Mouse (Mus musculus) neural tube, embryonic 13.5 days (tissue): ENCODE measurements around the gene Ppfia4. TPM values are rescaled to one million over a fixed set of nuclear protein-coding genes. Genes with fewer than 3 reads are reported as not detected.
"Not testable (repeated sequence)": the region's sequence is repeated elsewhere in the genome, so short reads cannot be mapped to it uniquely, and the experiment has no call there.

ENCODE experiments used
- ATAC-seq: fragments of 200-750 bp; cut with Nextera tagmentation; 2 replicates; pipeline ENCODE4 v1.8.0; 2017; ENCODE audit warnings: low read depth, mild to moderate bottlenecking, moderate TSS enrichment, moderate library complexity
- H3K27ac ChIP-seq: fragments of 300-500 bp; sonication (generic); replicated peaks from 2 replicates; pipeline ENCODE4 v1.5.1; 2015; ENCODE audit warnings: moderate library complexity, mild to moderate bottlenecking, inconsistent platforms
- H3K27me3 ChIP-seq: fragments of 300-500 bp; sonication (generic); 2 replicates; pipeline ENCODE4 v1.6.1; 2015; ENCODE audit warnings: mild to moderate bottlenecking, inconsistent platforms
- H3K36me3 ChIP-seq: fragments of 300-500 bp; sonication (generic); 2 replicates; pipeline ENCODE4 v1.6.1; 2015; ENCODE audit warnings: mild to moderate bottlenecking, inconsistent platforms
- H3K4me1 ChIP-seq: fragments of 300-500 bp; sonication (generic); replicated peaks from 2 replicates; pipeline ENCODE4 v1.6.1; 2015; ENCODE audit warnings: inconsistent platforms
- H3K4me2 ChIP-seq: fragments of 300-500 bp; sonication (generic); 2 replicates; pipeline ENCODE4 v1.6.1; 2015; ENCODE audit warnings: inconsistent platforms, mild to moderate bottlenecking, moderate library complexity
- H3K4me3 ChIP-seq: fragments of 300-500 bp; sonication (generic); 2 replicates; pipeline ENCODE4 v1.5.1; 2015; ENCODE audit warnings: mild to moderate bottlenecking, inconsistent platforms
- H3K9ac ChIP-seq: fragments of 300-500 bp; sonication (generic); 2 replicates; pipeline ENCODE4 v1.6.1; 2015; ENCODE audit warnings: moderate library complexity, mild to moderate bottlenecking, inconsistent platforms
- H3K9me3 ChIP-seq: fragments of 300-500 bp; sonication (generic); 2 replicates; pipeline ENCODE4 v1.6.1; 2016; ENCODE audit warnings: inconsistent platforms
- WGBS: fragments of 180-500 bp; shearing (Covaris S2); methylation state at CpG from one replicate; pipeline ENCODE4 v1.1.7; 2015; 5-methylcytosine and 5-hydroxymethylcytosine counted together
- polyA plus RNA-seq: library from polyadenylated mRNA; unstranded; fragments of >200 nt; fragmentation: Nextera tagmentation; extraction: Ambion mirVana; gene quantifications from 2 replicates; pipeline ENCODE4 v1.2.1, GENCODE M21; 2015

Ppfia4 gene
- polyA plus RNA-seq, 1 experiment from 2014 or later, result 10.9 TPM

DNA sequence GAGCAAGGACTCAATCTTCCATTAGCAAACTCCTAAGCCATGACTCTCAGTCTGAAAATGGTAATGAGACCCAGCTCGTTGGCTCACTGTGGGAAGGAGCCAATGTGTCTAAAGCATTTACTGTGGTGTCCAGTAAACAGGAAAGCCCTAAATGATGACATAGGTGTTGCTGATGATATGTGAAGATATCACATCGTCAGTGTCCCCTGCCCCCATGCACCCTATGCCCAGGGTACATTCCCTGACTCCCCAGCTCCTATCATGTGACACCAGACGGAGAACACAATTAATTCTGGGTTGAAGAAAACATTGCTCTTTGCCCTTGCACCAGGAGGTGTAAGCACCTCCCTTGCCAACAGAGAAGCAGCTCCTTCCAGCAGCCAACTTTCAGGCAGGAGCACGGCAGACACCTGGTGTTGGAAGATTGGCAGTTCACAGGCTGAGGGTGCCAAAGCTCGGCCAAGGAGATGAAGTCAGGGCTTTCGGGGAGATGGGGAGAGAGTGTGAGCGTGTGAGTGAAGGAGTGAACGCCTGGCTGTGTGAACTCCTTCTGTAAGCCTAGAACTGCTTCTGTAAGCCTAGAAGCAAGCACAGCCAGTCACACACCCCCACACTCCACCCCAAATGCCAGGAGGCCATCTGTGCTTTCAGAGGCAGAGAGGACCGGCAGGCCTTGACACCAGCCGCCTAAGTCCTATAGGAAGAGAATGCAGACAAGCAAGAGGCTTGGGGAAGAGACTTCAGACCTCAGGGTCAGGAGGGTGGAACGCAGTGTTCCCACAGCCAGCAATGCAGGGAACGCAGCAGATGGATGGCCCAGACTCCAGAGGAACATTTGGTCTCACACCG, 56.9 kb downstream of the Ppfia4 start:
- Histone ChIP-seq H3K36me3 (no peaks in the 10 kb centered on the region), H3K9me3 (no peaks in the 10 kb centered on the region), H3K27me3 (no peaks in the 10 kb centered on the region), H3K4me2 (no peak overlapping the region), H3K4me3 (no peak overlapping the region), H3K27ac (no peak overlapping the region), H3K4me1 (peaks cover 19% of the 10 kb centered on the region), H3K9ac (no peak overlapping the region)
- 76% methylated on average over 13 of the region's 13 CpGs for WGBS
- no peak for ATAC-seq

DNA sequence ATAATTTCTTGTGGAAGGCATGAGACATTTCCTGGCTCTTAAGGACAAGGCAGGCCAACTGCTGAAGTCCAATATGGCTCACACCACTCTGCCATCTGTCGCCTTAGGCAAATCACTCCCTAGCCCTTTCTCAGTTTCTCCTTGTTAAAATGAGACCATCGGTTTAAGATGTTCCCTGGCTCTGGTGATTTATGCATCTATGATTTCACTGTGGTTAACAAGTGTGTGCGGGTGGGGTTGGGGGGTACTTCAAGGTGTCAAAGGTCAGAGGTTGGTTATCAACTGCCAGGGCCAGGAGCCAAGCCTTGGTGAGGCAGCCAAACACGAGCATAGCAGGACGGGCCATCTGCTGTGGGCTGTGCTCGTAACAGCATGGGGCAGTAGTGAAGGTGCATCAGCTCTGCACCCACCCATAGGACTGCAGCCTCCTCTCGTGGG, 58.2 kb downstream of the Ppfia4 start:
- no peak overlapping the region for H3K9ac ChIP-seq

DNA sequence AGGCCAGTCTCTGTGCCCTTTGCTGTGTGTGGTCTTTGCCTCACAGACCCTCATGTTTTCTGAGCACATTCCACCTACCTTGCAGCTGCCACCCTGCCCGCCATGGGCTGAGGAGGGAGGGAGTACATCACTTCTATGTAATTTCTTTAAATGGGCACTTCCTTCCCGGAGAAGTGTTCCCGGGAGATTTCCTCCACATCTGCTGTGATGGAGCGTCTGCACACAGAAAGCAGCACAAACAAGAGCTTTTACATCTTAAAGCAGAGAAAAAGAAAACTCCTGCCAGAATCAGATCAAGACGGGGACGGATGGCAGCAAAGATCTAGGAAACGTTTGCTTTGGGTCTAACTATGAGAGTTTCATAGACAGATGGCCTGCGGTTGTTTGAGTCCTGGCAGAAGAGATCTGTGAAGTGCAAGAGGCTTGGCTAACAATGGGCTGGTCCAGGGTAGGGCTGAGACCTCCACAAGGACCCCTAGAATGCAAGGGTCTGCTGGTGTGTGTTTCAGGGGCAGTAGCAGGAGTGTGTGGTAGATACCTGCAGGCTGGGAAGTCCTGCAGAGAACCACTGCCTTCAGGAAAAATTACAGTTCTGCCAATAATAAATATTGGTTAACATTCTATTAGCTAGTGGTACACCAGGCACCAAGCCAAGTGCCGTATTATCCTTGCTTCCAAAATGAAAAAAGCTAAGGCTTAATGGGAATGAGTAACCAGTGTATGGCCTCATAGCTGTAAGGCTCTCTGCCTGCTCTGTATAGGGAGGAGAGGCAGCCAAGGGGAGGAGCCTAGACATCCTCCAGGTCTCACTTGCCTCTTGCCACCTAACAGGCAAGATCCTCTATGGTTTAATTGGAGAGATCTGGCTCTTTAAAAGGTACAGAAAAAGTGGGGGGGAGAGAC, 59.0 kb downstream of the Ppfia4 start:
- ATAC-seq, result peak; percentile 74
- 50% methylated on average over 9 of the region's 9 CpGs for whole genome bisulfite sequencing
- no peak overlapping the region for H3K9ac ChIP-seq
- H3K27me3 ChIP-seq, result no peaks in the 10 kb centered on the region
- H3K27ac ChIP-seq, result peak overlapping the region; percentile 82
- H3K9me3 ChIP-seq, result no peaks in the 10 kb centered on the region
- no peak overlapping the region for H3K4me3 ChIP-seq
- no peak overlapping the region for H3K4me2 ChIP-seq
- H3K4me1 ChIP-seq, result peaks cover 19% of the 10 kb centered on the region
- no peaks in the 10 kb centered on the region for H3K36me3 ChIP-seq

More for the DNA sequence above, 58.2 kb downstream of the Ppfia4 start:
- Histone ChIP-seq H3K27me3 (no peaks in the 10 kb centered on the region), H3K36me3 (no peaks in the 10 kb centered on the region), H3K4me1 (peaks cover 19% of the 10 kb centered on the region), H3K4me3 (no peak overlapping the region), H3K27ac (peak overlapping the region; percentile 82), H3K9me3 (no peaks in the 10 kb centered on the region), H3K4me2 (no peak overlapping the region)
- 67% methylated on average over 7 of the region's 7 CpGs for WGBS
- no peak for ATAC-seq

DNA sequence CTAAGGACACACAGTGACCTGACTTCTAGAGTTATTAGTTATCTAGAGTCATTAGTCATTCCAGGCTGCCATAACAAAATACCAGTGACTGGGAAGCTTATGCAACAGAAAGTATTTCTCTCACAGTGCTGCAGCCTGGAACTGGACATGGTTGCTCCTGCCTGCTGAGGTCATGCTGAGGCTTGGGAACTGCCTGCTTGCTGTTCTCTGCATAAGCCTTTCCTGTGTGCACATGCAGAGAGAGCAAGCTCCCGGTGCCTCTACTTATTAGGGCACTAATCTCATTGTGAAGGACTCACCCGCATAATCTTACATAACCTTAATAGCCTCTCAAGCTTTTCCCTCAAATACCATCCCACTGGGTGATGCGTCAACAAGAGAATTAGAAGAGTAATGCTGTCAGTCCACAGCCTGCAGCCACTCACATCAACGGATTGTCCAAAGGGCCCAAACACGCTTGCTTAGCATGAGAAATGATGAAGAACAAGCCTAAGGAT, 59.9 kb downstream of the Ppfia4 start:
- Histone ChIP-seq H3K36me3 (no peaks in the 10 kb centered on the region), H3K4me2 (no peak overlapping the region), H3K27ac (peak overlapping the region; percentile 82), H3K4me3 (no peak overlapping the region), H3K9me3 (no peaks in the 10 kb centered on the region), H3K27me3 (no peaks in the 10 kb centered on the region), H3K9ac (no peak overlapping the region), H3K4me1 (peaks cover 19% of the 10 kb centered on the region)
- 71% methylated on average over 5 of the region's 5 CpGs for WGBS
- ATAC-seq, result no peak

DNA sequence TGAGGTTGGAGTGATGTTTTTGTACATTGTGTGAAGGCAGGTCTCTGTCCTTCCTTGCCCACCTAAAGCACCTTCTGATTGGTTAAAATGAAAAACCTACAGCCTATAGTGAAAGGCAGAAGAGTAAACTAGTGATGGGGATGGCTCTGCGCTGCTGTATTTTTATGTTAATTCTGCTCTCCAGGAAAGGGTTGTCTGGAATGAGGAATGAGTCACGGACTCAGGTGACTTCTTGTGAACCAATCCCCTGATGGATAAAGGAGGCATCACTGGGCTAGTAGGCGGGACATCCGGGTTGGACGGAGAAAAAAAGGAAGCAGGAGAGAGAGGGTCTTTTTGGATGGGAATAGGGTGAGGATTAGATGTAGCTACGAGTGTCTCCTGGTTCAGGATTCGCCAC, 62.7 kb downstream of the Ppfia4 start:
- Histone ChIP-seq H3K36me3 (no peaks in the 10 kb centered on the region), H3K27me3 (no peaks in the 10 kb centered on the region), H3K9ac (no peak overlapping the region), H3K4me3 (no peak overlapping the region), H3K4me1 (peaks cover 28% of the 10 kb centered on the region), H3K4me2 (no peak overlapping the region), H3K27ac (no peak overlapping the region), H3K9me3 (no peaks in the 10 kb centered on the region)
- WGBS, result 71% methylated on average over 7 of the region's 7 CpGs
- ATAC-seq, result no peak

DNA sequence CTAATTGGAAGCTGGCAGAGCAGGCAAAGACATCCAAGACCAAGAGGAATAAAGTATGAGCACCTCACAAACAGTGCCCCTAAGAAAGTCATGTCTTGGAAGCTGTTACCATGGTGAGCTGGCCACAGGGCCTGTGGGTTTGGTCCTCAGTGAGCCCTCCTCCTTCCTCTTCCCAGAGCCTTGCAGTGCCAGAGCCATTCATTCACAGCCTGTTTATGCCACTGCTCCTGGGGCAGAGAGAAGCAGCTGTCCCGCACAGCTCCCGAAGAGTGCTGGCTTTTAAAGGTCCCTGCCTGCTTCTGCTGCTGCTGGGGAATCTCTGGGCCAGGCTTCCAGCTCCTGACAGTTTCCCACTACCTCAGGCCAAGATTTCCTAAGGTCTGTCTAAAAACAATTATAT, 66.9 kb downstream of the Ppfia4 start:
- 19% methylated on average over 2 of the region's 2 CpGs for WGBS
- H3K27ac ChIP-seq, result peak overlapping the region; percentile 18; the same call in 1 of the 2 replicates
- H3K4me2 ChIP-seq, result no peak overlapping the region
- H3K9me3 ChIP-seq, result peaks cover 5% of the 10 kb centered on the region; the same call in 1 of the 2 replicates
- H3K4me3 ChIP-seq, result no peak overlapping the region
- ATAC-seq, result peak; percentile 83
- no peak overlapping the region for H3K9ac ChIP-seq
- H3K27me3 ChIP-seq, result no peaks in the 10 kb centered on the region
- H3K4me1 ChIP-seq, result peaks cover 9% of the 10 kb centered on the region
- no peaks in the 10 kb centered on the region for H3K36me3 ChIP-seq

DNA sequence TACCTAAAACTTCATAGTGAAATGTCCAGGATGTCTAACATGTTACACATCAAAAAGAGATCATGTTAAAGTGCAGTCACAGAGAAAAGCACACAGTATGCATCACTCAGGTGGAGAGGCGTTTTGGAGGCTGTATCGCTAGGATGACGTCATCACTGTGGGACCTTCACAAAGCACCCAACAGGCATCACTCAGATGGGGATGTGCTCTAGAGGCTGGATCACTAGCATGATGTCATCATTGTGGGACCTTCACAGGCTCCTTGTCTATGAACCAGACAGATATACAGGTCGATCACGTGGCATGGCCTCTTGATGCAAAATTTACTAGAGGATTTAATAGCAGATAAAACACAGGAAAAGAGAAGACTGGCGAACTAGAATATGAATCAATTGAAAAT, 68.4 kb downstream of the Ppfia4 start:
- no peak overlapping the region for H3K4me2 ChIP-seq
- H3K27me3 ChIP-seq, result no peaks in the 10 kb centered on the region
- ATAC-seq, result no peak
- H3K9ac ChIP-seq, result no peak overlapping the region
- peaks cover 9% of the 10 kb centered on the region for H3K4me1 ChIP-seq
- H3K4me3 ChIP-seq, result no peak overlapping the region
- H3K36me3 ChIP-seq, result no peaks in the 10 kb centered on the region
- 93% methylated on average over 6 of the region's 6 CpGs for WGBS
- H3K9me3 ChIP-seq, result peaks cover 10% of the 10 kb centered on the region; the same call in 1 of the 2 replicates
- no peak overlapping the region for H3K27ac ChIP-seq

DNA sequence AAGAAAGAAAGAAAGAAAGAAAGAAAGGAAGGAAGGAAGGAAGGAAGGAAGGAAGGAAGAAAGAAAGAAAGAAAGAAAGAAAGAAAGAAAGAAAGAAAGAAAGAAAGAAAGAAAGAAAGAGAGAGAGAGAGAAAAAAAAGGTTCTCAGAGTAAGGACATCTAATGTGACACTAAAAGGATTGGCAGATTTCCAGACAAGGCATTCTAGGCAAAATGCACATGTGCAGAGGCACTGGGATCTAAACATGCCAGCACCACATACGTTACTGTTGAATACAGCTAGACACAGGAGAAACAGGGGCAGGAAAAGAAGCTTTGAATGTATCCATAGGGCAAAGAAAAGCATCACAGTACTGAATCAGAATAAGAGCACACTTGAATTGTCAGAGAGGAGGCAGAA, 83.0 kb downstream of the Ppfia4 start:
- not testable (repeated sequence) for H3K27ac ChIP-seq, ATAC-seq, H3K36me3 ChIP-seq, H3K27me3 ChIP-seq, H3K9me3 ChIP-seq, H3K4me3 ChIP-seq, H3K4me2 ChIP-seq, H3K9ac ChIP-seq, H3K4me1 ChIP-seq
- WGBS, result 69% methylated on average over 1 of the region's 1 CpGs

Other genes with a start within 250 kb of the Ppfia4 start
- 0.45 and 0.81 TPM in 2 replicates for gene Chit1, start 221.7 kb downstream of the Ppfia4 start, polyA plus RNA-seq
- gene Chil1, start 150.8 kb downstream of the Ppfia4 start, polyA plus RNA-seq, result 1.9 and 2.8 TPM in 2 replicates
- gene Mybph, start 139.5 kb downstream of the Ppfia4 start, polyA plus RNA-seq, result 2.9 and 8.5 TPM in 2 replicates
- 11.1 and 12.8 TPM in 2 replicates for gene Adora1, start 97.5 kb downstream of the Ppfia4 start, polyA plus RNA-seq
- 5.2 and 21.7 TPM in 2 replicates for gene Myog, start 42.9 kb downstream of the Ppfia4 start, polyA plus RNA-seq
- gene Tmem183a, start 29.1 kb upstream of the Ppfia4 start, polyA plus RNA-seq, result 105 and 117 TPM in 2 replicates
- not detected in 2 replicates for gene 4933406M09Rik, start 53.0 kb upstream of the Ppfia4 start, polyA plus RNA-seq
- gene Cyb5r1, start 72.6 kb upstream of the Ppfia4 start, polyA plus RNA-seq, result 24.7 and 25.4 TPM in 2 replicates
- 79.7 and 84.0 TPM in 2 replicates for gene Adipor1, start 82.5 kb upstream of the Ppfia4 start, polyA plus RNA-seq
- gene Klhl12, start 122.6 kb upstream of the Ppfia4 start, polyA plus RNA-seq, result 31.4 and 35.5 TPM in 2 replicates
- gene Rabif, start 161.7 kb upstream of the Ppfia4 start, polyA plus RNA-seq, result 65.1 and 67.4 TPM in 2 replicates
- gene Mgat4e, start 216.8 kb upstream of the Ppfia4 start, polyA plus RNA-seq, result not detected in 2 replicates
- gene Kdm5b, start 227.2 kb upstream of the Ppfia4 start, polyA plus RNA-seq, result 90.2 and 98.9 TPM in 2 replicates